Mouse (Mus musculus) right cerebral cortex, postnatal 25 days (tissue): Measurements from ENCODE around the gene Slc46a1.

Experiments used
- DNase-seq: peaks from one replicate; pipeline ENCODE4 v3.0.0; 2022

Gene Slc46a1

GRCm38 (mm10) chr11:78458740-78459139, 6.8 kb upstream of the Slc46a1 start:
- no peak for DNase-seq

GRCm38 (mm10) chr11:78461894-78462293, 3.6 kb upstream of the Slc46a1 start:
- no peak for DNase-seq

- no peak for DNase-seq
Observed at GRCm38 (mm10) chr11:78462669-78463068, 2.8 kb upstream of the Slc46a1 start.

- DNase-seq: no peak
Observed at GRCm38 (mm10) chr11:78463286-78464036, 2.0 kb upstream of the Slc46a1 start.

GRCm38 (mm10) chr11:78465116-78465515, 381 bp upstream of the Slc46a1 start:
- DNase-seq: no peak

- no peak for DNase-seq
Observed at GRCm38 (mm10) chr11:78466242-78466912, 880 bp downstream of the Slc46a1 start.

GRCm38 (mm10) chr11:78467515-78467914, 2.0 kb downstream of the Slc46a1 start:
- DNase-seq: no peak

GRCm38 (mm10) chr11:78467932-78468331, 2.4 kb downstream of the Slc46a1 start:
- no peak for DNase-seq

- no peak for DNase-seq
Observed at GRCm38 (mm10) chr11:78471326-78472103, 6.0 kb downstream of the Slc46a1 start.

- no peak for DNase-seq
Observed at GRCm38 (mm10) chr11:78475289-78475688, 9.8 kb downstream of the Slc46a1 start.

GRCm38 (mm10) chr11:78483639-78484038, 18.1 kb downstream of the Slc46a1 start:
- DNase-seq: no peak

- DNase-seq: peak; percentile 59
Observed at GRCm38 (mm10) chr11:78488168-78488567, 22.7 kb downstream of the Slc46a1 start.

- peak; percentile 73 for DNase-seq
Observed at GRCm38 (mm10) chr11:78490781-78491241, 25.3 kb downstream of the Slc46a1 start.

GRCm38 (mm10) chr11:78495904-78496303, 30.4 kb downstream of the Slc46a1 start:
- DNase-seq: no peak

- peak; percentile 63 for DNase-seq
Observed at GRCm38 (mm10) chr11:78497071-78497541, 31.6 kb downstream of the Slc46a1 start.

GRCm38 (mm10) chr11:78497544-78498522, 32.3 kb downstream of the Slc46a1 start, which contains the start of gene Sarm1:
TSS of gene Sarm1 (minus strand) at chr11:78497754.
- peak; percentile 96 for DNase-seq

GRCm38 (mm10) chr11:78499004-78499403, 33.5 kb downstream of the Slc46a1 start, which contains the start of gene Vtn:
TSS of gene Vtn (plus strand) at chr11:78499091.
- no peak for DNase-seq

GRCm38 (mm10) chr11:78499543-78499942, 34.0 kb downstream of the Slc46a1 start:
- no peak for DNase-seq

GRCm38 (mm10) chr11:78500623-78501202, 35.2 kb downstream of the Slc46a1 start:
- DNase-seq: no peak

- no peak for DNase-seq
Observed at GRCm38 (mm10) chr11:78501529-78501928, 36.0 kb downstream of the Slc46a1 start.

- DNase-seq: no peak
Observed at GRCm38 (mm10) chr11:78502909-78503650, 37.6 kb downstream of the Slc46a1 start, which contains the start of gene Sebox. TSS of gene Sebox (plus strand) at chr11:78503447.
